Mouse (Mus musculus): ENCODE results near the gene Cers5. TPM values are rescaled to one million over a fixed set of nuclear protein-coding genes. Genes with fewer than 3 reads are reported as not detected.

Gene Cers5
- polyA plus RNA-seq, 1 experiment from 2014 or later, result 51.6 TPM

DNA sequence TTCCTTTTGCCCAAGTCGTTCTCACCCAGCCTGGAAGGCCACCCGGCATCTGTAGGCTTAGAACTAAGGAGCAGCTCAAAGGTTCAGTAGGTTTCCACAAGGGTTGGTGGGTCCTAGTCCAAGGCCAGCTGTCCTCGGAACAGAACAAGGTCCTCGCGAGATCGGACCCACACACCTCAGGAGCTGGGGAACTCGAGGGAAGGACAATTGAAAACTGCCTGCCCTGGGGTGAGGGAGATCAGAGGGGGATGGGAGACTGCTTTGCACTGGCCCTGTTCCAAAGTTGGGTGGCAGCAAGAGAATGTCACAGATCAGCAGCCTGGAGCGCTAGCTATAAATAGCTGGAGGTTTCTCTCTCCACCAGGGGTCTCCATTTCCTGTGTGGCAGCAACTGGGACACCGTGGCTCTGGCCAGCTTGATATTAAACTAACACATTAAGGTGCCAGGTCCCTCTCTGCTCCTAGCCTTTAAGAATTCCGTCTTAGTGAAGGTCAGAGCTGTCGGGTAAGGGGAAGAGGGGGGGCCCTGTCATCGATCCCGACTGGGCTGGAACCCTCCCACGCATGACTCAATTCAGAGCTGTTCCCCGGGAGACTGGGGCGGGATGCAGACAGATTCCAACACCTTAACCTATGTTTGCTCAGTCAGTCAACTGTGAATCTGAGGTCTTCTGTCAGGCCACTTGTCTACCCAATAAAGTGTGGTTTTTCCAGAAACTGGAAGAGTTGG, 48.2 kb downstream of the Cers5 start:
- peaks cover 44% of the 10 kb centered on the region for H3K4me1 ChIP-seq
- H3K27me3 ChIP-seq (replicated peaks), result no peaks in the 10 kb centered on the region
- peak overlapping the region; percentile 96 for H3K27ac ChIP-seq (replicated peaks)
- peaks cover 7% of the 10 kb centered on the region; the same call in 1 of the 2 replicates for H3K9me3 ChIP-seq
- H3K4me2 ChIP-seq, result peak overlapping the region; percentile 91
- 6% methylated on average over 16 of the region's 16 CpGs for WGBS
- H3K36me3 ChIP-seq, result peaks cover 37% of the 10 kb centered on the region
- H3K4me3 ChIP-seq, result peak overlapping the region; percentile 98
- H3K9ac ChIP-seq, result peak overlapping the region; percentile 79
- no peak for ATAC-seq (ENCODE audit: extremely low read depth, insufficient number of reproducible peaks, low FRiP score, low TSS enrichment)

DNA sequence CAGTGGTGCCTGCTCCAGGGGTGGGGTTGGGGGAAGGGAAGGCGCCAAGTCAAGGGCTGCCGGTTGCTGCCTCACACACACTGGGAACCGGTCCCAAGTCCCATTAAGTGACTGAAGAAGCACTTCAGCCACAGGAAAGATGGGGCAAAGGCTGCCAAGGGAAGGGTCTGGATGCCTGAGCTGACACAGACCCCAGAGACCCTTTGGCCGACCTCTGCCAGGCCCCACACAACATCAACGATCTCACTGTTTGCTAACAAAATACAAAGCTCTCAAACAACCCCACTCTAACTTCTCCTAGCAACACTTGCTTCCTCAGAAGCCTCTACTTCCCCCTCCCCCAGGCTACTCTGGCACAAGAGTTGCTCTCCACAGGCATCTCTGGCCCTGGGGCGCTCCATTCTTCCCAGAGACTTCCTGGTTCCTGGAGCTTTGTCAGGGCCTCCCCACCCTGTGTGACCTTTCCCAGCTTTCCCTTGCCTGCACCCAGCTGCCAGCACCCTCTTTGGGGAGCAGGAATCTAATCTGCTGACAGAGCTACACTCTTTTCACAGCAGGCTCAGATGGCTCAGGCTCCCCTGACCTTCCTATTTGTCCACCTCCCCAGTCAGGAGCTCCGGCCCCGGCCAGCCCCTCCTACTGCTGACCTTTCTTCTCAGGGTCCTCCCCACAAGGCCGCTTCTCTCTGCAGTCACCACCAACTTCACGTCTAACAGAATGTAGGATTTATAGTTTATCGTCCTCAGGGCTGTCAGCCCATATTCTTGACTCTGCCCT, 49.0 kb downstream of the Cers5 start:
- Histone ChIP-seq H3K4me3 (peak overlapping the region; percentile 98), H3K4me1 (peaks cover 44% of the 10 kb centered on the region), H3K9me3 (0 out of 2 replicates have a peak, but pooled peaks cover 2% of the 10 kb centered on the region), H3K27ac (replicated peaks) (peak overlapping the region; percentile 96), H3K4me2 (peak overlapping the region; percentile 91), H3K27me3 (replicated peaks) (no peaks in the 10 kb centered on the region), H3K9ac (peak overlapping the region; percentile 79), H3K36me3 (peaks cover 34% of the 10 kb centered on the region)
- WGBS, result 13% methylated on average over 11 of the region's 11 CpGs
- no peak for ATAC-seq (ENCODE audit: extremely low read depth, insufficient number of reproducible peaks, low FRiP score, low TSS enrichment)

DNA sequence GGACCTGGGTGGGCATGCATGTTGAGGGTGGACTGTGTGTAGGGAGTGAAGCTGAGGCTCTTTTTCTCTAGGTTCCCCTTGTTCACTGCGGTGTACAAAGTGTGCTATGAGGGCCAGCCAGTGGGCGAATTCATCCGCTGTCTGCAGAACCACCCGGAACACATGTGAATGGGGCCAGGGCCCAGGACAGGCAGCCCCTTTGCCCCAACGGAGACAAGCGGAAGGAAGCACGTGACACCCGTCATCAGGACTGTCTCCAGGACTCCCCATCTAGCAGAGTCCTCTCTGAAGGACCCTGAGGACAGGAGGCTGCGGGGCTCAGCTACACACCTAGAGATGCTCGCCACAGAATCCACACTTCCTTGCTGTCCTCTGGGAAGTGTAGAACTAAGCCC, 49.6 kb downstream of the Cers5 start:
- no peaks in the 10 kb centered on the region for H3K27me3 ChIP-seq (replicated peaks)
- peaks cover 44% of the 10 kb centered on the region for H3K4me1 ChIP-seq
- H3K9ac ChIP-seq, result peak overlapping the region; percentile 79
- H3K9me3 ChIP-seq, result no peaks in the 10 kb centered on the region
- peak overlapping the region; percentile 96 for H3K27ac ChIP-seq (replicated peaks)
- peak overlapping the region; percentile 98 for H3K4me3 ChIP-seq
- H3K4me2 ChIP-seq, result peak overlapping the region; percentile 91
- WGBS, result 44% methylated on average over 10 of the region's 10 CpGs
- ATAC-seq (ENCODE audit: extremely low read depth, insufficient number of reproducible peaks, low FRiP score, low TSS enrichment), result no peak
- peaks cover 33% of the 10 kb centered on the region for H3K36me3 ChIP-seq

DNA sequence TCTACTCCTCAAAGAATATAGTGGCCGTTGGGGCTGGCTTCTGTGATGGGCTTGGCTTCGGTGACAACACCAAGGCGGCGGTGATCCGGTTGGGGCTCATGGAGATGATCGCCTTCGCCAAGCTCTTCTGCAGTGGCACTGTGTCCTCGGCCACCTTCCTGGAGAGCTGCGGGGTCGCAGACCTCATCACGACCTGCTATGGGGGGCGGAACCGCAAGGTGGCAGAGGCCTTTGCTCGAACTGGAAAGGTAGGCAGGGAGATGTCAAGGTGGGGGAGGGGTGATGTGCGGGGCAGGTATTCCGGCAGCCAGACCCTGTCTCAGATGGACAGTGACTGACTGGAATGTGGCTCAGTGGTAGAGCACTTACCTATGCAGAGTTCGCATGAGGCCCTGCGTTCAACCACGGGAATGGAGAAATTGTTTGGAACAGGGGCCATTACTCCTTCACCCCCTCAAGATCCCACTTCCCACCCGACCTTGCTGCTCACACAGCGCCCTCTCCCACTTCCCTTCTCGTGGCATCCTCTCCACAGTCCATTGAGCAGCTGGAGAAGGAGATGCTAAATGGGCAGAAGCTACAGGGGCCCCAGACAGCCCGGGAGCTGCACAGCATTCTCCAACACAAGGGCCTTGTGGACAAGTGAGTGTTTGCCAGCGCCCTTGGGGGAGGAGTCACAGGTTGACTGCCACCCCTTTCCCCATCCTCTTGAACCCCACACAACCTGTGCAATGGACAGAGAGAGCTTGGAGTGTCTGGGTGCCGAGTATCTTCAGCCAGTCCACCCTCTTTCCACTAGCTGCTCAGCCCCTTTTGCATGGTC, 50.6 kb downstream of the Cers5 start:
- peaks cover 27% of the 10 kb centered on the region for H3K36me3 ChIP-seq
- H3K27me3 ChIP-seq (replicated peaks), result no peaks in the 10 kb centered on the region
- no peak overlapping the region for H3K9ac ChIP-seq
- H3K4me2 ChIP-seq, result no peak overlapping the region
- H3K27ac ChIP-seq (replicated peaks), result no peak overlapping the region
- no peak for ATAC-seq (ENCODE audit: extremely low read depth, insufficient number of reproducible peaks, low FRiP score, low TSS enrichment)
- WGBS, result 73% methylated on average over 25 of the region's 25 CpGs
- H3K4me1 ChIP-seq, result peaks cover 51% of the 10 kb centered on the region
- H3K9me3 ChIP-seq, result no peaks in the 10 kb centered on the region
- no peak overlapping the region for H3K4me3 ChIP-seq

DNA sequence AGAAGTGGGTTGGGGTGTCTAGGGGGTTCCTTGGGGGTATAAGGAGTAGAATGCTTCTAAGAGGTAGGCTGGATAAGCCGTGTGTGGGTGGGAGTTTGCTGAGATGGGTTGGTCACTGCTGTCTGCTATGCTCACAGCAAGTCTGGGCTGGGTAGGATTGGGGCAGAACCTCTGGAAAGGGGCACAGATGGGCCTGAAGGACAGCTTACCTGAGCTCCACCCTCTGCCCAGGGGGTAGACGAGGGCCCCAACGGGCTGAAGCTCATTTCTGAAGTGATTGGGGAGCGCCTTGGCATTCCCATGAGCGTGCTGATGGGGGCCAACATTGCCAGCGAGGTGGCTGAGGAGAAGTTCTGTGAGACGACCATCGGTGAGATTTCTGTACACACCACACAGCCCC, 52.8 kb downstream of the Cers5 start:
- Histone ChIP-seq H3K4me2 (no peak overlapping the region), H3K27me3 (replicated peaks) (no peaks in the 10 kb centered on the region), H3K9me3 (no peaks in the 10 kb centered on the region), H3K4me3 (no peak overlapping the region), H3K4me1 (peaks cover 54% of the 10 kb centered on the region), H3K9ac (no peak overlapping the region), H3K36me3 (peaks cover 40% of the 10 kb centered on the region), H3K27ac (replicated peaks) (no peak overlapping the region)
- no peak for ATAC-seq (ENCODE audit: extremely low read depth, insufficient number of reproducible peaks, low FRiP score, low TSS enrichment)
- WGBS, result 81% methylated on average over 8 of the region's 8 CpGs

DNA sequence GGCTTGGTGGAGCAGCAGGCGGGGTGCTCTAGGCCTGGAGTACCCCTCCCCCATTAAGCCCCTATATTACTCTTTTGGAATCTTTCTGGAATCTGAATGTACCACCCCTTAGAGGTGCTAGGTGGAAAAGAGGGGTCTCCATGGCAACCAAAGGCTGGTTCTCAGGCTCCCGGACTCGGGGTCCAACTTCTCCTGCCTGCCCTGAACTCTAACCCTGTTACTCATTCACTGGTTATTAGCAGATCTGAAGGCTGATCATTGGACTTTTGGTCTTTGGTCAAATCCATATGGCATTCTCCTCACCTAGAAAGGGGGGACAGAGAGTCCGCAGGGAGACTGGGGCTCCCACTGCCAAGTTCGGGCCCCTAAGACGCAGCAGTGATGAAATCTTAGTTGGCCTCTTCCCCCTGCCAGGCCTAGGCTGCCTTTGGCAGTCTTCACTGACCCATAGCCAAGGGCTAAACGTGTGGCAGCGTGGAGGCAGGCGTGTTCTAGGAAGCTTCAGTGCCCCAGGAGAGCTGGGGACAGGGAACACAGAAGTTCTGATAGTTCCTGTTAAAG, 54.1 kb downstream of the Cers5 start:
- Histone ChIP-seq H3K4me3 (no peak overlapping the region), H3K9ac (no peak overlapping the region), H3K4me1 (peaks cover 54% of the 10 kb centered on the region), H3K27me3 (replicated peaks) (no peaks in the 10 kb centered on the region), H3K4me2 (no peak overlapping the region), H3K36me3 (peaks cover 53% of the 10 kb centered on the region), H3K9me3 (no peaks in the 10 kb centered on the region), H3K27ac (replicated peaks) (no peak overlapping the region)
- WGBS, result 83% methylated on average over 9 of the region's 9 CpGs
- no peak for ATAC-seq (ENCODE audit: extremely low read depth, insufficient number of reproducible peaks, low FRiP score, low TSS enrichment)

DNA sequence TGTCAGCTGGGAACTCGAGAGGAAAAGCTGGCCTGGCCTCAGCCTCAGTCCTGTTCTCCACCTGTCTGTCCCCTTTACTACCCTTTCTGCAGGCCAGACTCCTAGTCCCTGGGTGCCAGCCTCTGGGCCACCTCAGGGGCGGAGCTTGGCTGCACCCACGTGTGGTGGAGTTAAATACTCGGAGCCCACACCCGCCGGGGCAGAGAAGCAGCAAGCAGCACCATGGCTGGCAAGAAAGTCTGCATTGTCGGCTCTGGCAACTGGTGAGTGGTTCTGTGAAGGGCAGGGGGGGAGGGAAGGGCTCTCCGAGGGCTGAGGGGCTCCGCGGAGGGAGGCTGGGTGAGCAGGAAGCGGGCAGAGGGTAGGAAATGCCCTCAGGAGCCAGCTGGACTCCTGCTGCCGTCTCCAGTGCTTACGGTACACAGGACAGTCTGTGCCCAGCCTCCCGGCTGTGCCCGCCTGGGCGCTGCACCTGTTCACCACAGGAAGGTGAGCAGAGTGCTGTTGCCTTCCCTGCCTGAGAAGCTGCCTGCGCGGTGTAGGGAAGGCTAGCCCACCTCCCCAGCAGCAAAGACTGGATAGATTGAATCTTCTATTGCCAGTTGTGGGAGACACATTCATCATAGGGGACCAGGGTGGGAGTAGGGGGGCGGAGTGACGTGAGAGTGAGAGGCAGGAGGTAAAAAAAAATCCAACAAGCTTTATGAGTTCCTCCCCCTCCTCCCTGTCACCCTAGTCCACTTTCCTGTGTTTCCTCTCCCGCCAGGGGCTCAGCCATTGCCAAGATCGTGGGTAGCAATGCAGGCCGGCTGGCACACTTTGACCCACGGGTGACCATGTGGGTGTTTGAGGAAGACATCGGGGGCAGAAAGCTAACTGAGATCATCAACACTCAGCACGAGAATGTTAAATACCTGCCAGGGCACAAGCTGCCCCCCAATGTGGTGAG, 55.0 kb downstream of the Cers5 start, which contains the start of gene Gpd1:
TSS of gene Gpd1 (plus strand) at position 130 of the 949 bp plus-strand sequence.
- no peak for ATAC-seq (ENCODE audit: extremely low read depth, insufficient number of reproducible peaks, low FRiP score, low TSS enrichment)
- 63% methylated on average over 26 of the region's 26 CpGs for WGBS
- H3K36me3 ChIP-seq, result peaks cover 62% of the 10 kb centered on the region
- H3K27me3 ChIP-seq (replicated peaks), result no peaks in the 10 kb centered on the region
- no peak within 1 kb of the TSS for H3K4me3 ChIP-seq
- no peak within 1 kb of the TSS for H3K27ac ChIP-seq (replicated peaks)
- H3K4me2 ChIP-seq, result no peak within 1 kb of the TSS
- peak within 1 kb of the TSS; percentile 64; the same call in 1 of the 2 replicates for H3K9ac ChIP-seq
- peaks cover 54% of the 10 kb centered on the region for H3K4me1 ChIP-seq
- H3K9me3 ChIP-seq, result no peaks in the 10 kb centered on the region

DNA sequence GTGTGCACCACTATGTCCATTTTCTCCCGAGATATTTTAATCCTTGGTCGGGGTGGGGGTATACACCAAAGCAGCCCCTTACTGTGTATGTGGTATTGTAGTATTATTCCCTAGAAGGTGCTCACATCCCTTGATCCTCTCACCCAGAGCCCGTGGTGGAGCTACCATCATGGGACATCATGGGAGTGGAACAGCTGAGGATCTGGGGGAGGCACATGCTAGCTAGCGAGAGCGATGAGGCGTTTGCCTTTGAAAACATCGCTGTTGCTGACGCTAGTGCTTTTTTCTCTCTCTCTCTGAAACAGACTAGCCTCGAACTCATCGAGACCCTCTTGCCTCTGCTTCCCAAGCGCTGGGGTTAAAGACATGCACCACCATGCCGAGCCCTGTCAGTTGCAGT, 55.9 kb downstream of the Cers5 start:
- Histone ChIP-seq H3K4me3 (no peak overlapping the region), H3K4me2 (no peak overlapping the region), H3K9me3 (no peaks in the 10 kb centered on the region), H3K4me1 (peaks cover 48% of the 10 kb centered on the region), H3K27me3 (replicated peaks) (no peaks in the 10 kb centered on the region), H3K9ac (no peak overlapping the region), H3K27ac (replicated peaks) (no peak overlapping the region), H3K36me3 (peaks cover 68% of the 10 kb centered on the region)
- WGBS, result 89% methylated on average over 12 of the region's 12 CpGs
- no peak for ATAC-seq (ENCODE audit: extremely low read depth, insufficient number of reproducible peaks, low FRiP score, low TSS enrichment)

DNA sequence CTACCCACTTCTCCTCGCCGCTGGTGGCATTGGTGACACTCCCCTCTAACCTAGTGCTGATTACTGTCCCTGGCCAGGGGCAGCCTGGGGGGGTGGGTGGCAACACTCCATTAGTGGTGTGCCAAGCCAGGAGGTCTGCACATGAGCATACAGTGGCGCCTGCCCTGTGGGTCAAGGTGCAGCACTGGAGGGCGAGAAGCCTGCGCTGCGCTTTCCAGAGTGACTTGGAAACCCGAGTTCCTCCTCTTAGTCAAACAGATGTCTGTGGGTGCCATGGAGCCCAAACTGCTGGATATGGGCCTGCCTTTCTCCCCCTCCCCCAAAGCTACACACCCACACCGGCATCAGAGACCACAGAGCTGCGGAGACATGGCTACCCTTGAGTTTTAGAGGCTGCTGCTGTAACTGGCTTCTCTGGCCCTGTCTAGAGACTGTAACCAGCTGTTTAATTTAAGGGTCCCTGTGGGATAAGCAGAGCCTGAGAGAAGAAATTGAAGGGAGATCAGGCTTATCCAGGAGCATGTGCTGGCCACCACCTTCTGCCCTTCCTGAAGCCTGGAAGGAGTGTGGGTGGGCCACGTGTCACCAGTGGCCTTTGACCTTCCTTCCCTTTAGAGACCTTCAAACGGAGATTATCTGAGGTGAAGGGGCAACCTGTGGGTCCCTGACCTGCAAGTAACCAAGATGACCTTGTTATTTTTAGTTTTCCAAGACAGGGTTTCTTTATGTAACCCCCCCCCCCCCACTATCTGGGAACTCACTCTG, 56.5 kb downstream of the Cers5 start:
- no peak overlapping the region for H3K4me2 ChIP-seq
- no peak overlapping the region for H3K4me3 ChIP-seq
- H3K9ac ChIP-seq, result no peak overlapping the region
- no peak overlapping the region for H3K27ac ChIP-seq (replicated peaks)
- no peaks in the 10 kb centered on the region for H3K9me3 ChIP-seq
- ATAC-seq (ENCODE audit: extremely low read depth, insufficient number of reproducible peaks, low FRiP score, low TSS enrichment), result no peak
- no peaks in the 10 kb centered on the region for H3K27me3 ChIP-seq (replicated peaks)
- peaks cover 46% of the 10 kb centered on the region for H3K4me1 ChIP-seq
- H3K36me3 ChIP-seq, result peaks cover 70% of the 10 kb centered on the region
- 63% methylated on average over 11 of the region's 11 CpGs for WGBS
